Mouse (Mus musculus): Measurements from ENCODE around the gene Gm17509.

Gene Gm17509

GRCm38 (mm10) chr13:117220501-117221321 is at the start of gene Gm17509:
TSS of gene Gm17509 (minus strand) at chr13:117221075.
- DNase-seq, result peak; percentile 96

- DNase-seq, result no peak
Observed at GRCm38 (mm10) chr13:117267963-117268362, 47.1 kb upstream of the Gm17509 start.

- DNase-seq, result no peak
Observed at GRCm38 (mm10) chr13:117266156-117266555, 45.3 kb upstream of the Gm17509 start.

- peak; percentile 56 for DNase-seq
Observed at GRCm38 (mm10) chr13:117260704-117261103, 39.8 kb upstream of the Gm17509 start.

GRCm38 (mm10) chr13:117242621-117243020 is 21.7 kb upstream of the Gm17509 start:
- DNase-seq, result no peak

GRCm38 (mm10) chr13:117242063-117242462 is 21.2 kb upstream of the Gm17509 start:
- DNase-seq, result no peak

- DNase-seq, result peak; percentile 88
Observed at GRCm38 (mm10) chr13:117237111-117237510, 16.2 kb upstream of the Gm17509 start.

- peak; percentile 82 for DNase-seq
Observed at GRCm38 (mm10) chr13:117235530-117236212, 14.8 kb upstream of the Gm17509 start.

GRCm38 (mm10) chr13:117234486-117234885 is 13.6 kb upstream of the Gm17509 start:
- DNase-seq, result peak; percentile 30

GRCm38 (mm10) chr13:117233808-117234207 is 12.9 kb upstream of the Gm17509 start:
- DNase-seq, result peak; percentile 2

- DNase-seq, result peak; percentile 70
Observed at GRCm38 (mm10) chr13:117230371-117231110, 9.7 kb upstream of the Gm17509 start.

- peak; percentile 88 for DNase-seq
Observed at GRCm38 (mm10) chr13:117225561-117225960, 4.7 kb upstream of the Gm17509 start.

- DNase-seq, result peak; percentile 56
Observed at GRCm38 (mm10) chr13:117224901-117225300, 4.0 kb upstream of the Gm17509 start.

- DNase-seq, result peak; percentile 94
Observed at GRCm38 (mm10) chr13:117223125-117223524, 2.2 kb upstream of the Gm17509 start.

GRCm38 (mm10) chr13:117219871-117220500 is 889 bp downstream of the Gm17509 start:
- DNase-seq, result peak; percentile 62

GRCm38 (mm10) chr13:117218092-117218491 is 2.8 kb downstream of the Gm17509 start:
- DNase-seq, result peak; percentile 19

GRCm38 (mm10) chr13:117217621-117218020 is 3.3 kb downstream of the Gm17509 start:
- DNase-seq, result peak; percentile 39

GRCm38 (mm10) chr13:117216752-117217363 is 4.0 kb downstream of the Gm17509 start:
- peak; percentile 40 for DNase-seq

- DNase-seq, result peak; percentile 84
Observed at GRCm38 (mm10) chr13:117216126-117216525, 4.7 kb downstream of the Gm17509 start.

GRCm38 (mm10) chr13:117215481-117215880 is 5.4 kb downstream of the Gm17509 start:
- DNase-seq, result peak; percentile 61

GRCm38 (mm10) chr13:117211386-117211875 is 9.4 kb downstream of the Gm17509 start:
- DNase-seq, result peak; percentile 89

GRCm38 (mm10) chr13:117208236-117208635 is 12.6 kb downstream of the Gm17509 start, which contains the start of gene Emb:
TSS of gene Emb (plus strand) at chr13:117208536.
- no peak for DNase-seq
